24 mouse cellular contexts compared by ENCODE assay signal in genomic region chr17:29865914-29866313, GRCm38 (mm10).
"Had no signal": no experiment of that assay in that cellular context is flagged by ENCODE, and none has a peak within 500 bp of the region (broad histone marks: within the 10 kb centered on the region; RNA-seq: fewer than 3 reads in every experiment).

No protein-coding gene starts in this region.

- H3K27ac ChIP-seq: gastrocnemius, adult 2 months; heart, adult 2 months; heart, embryonic 10.5 days; heart, embryonic 13.5 days; heart, embryonic 15.5 days; hindbrain, embryonic 13.5 days; hindbrain, embryonic 15.5 days; hindbrain, postnatal 0 days; kidney, postnatal 0 days; limb, embryonic 13.5 days; limb, embryonic 15.5 days had no signal

- H3K27me3 ChIP-seq: heart, embryonic 15.5 days; hindbrain, embryonic 13.5 days; hindbrain, embryonic 15.5 days; limb, embryonic 13.5 days; limb, embryonic 15.5 days had no signal

- H3K4me3 ChIP-seq: gastrocnemius, adult 2 months; heart, adult 2 months; heart, embryonic 10.5 days; heart, embryonic 13.5 days; heart, embryonic 15.5 days; hindbrain, embryonic 13.5 days; hindbrain, embryonic 15.5 days; limb, embryonic 13.5 days; limb, embryonic 15.5 days had no signal

- ATAC-seq: hindbrain, postnatal 0 days; intestine, embryonic 16.5 days had no signal

- H3K4me2 ChIP-seq: heart, embryonic 13.5 days; heart, embryonic 15.5 days; hindbrain, embryonic 13.5 days; hindbrain, embryonic 15.5 days; limb, embryonic 13.5 days; limb, embryonic 15.5 days had no signal

- H3K9ac ChIP-seq: heart, embryonic 13.5 days; heart, embryonic 15.5 days; hindbrain, embryonic 13.5 days; hindbrain, embryonic 15.5 days; limb, embryonic 13.5 days; limb, embryonic 15.5 days had no signal

- DNase-seq: gastrocnemius, adult 2 months; gastrocnemius, postnatal 10 days; gastrocnemius, postnatal 25 days; heart, adult 11 months; heart, adult 2 months; heart, postnatal 14 days; heart, postnatal 36 days; kidney, adult 18-20 months; kidney, adult 8-10 months; kidney, postnatal 14 days; kidney, postnatal 36 days; layer of hippocampus, adult 9-11 months; layer of hippocampus, postnatal 36 days; left cerebral cortex, postnatal 4 days had no signal

- H3K4me1 ChIP-seq: heart, embryonic 15.5 days; limb, embryonic 13.5 days had no signal

- H3K36me3 ChIP-seq: heart, embryonic 10.5 days; heart, embryonic 13.5 days; heart, embryonic 15.5 days; hindbrain, embryonic 15.5 days; limb, embryonic 15.5 days had no signal

- H3K9me3 ChIP-seq: heart, embryonic 15.5 days; hindbrain, embryonic 13.5 days; hindbrain, embryonic 15.5 days had no signal
